Mouse (Mus musculus) lung, embryonic 16.5 days (tissue): ENCODE results near the gene Olfr429. TPM values are rescaled to one million over a fixed set of nuclear protein-coding genes. Genes with fewer than 3 reads are reported as not detected.

ENCODE experiments used
- ATAC-seq: fragments of 200-750 bp; cut with Nextera tagmentation; 2 replicates; pipeline ENCODE4 v1.8.0; 2017; ENCODE audit warnings: low read depth, mild to moderate bottlenecking, moderate library complexity
- H3K27ac ChIP-seq: fragments of 300-500 bp; sonication (generic); 2 replicates; pipeline ENCODE4 v1.5.1; 2014; ENCODE audit warnings: mild to moderate bottlenecking, control low read depth, low read length
- H3K27me3 ChIP-seq: fragments of 300-500 bp; sonication (generic); 2 replicates; pipeline ENCODE4 v1.6.1; 2014; ENCODE audit warnings: low read depth, low read length, mixed read lengths; ENCODE audit not compliant: control insufficient read depth, insufficient read depth
- H3K36me3 ChIP-seq: fragments of 300-500 bp; sonication (generic); 2 replicates; pipeline ENCODE4 v1.6.1; 2014; ENCODE audit warnings: low read length; ENCODE audit not compliant: control insufficient read depth, insufficient read depth
- H3K4me1 ChIP-seq: fragments of 300-500 bp; sonication (generic); replicated peaks from 2 replicates; pipeline ENCODE4 v1.6.1; 2014; ENCODE audit warnings: low read length, mixed read lengths; ENCODE audit not compliant: control insufficient read depth, insufficient read depth
- H3K4me2 ChIP-seq: fragments of 300-500 bp; sonication (generic); 2 replicates; pipeline ENCODE4 v1.6.1; 2014; ENCODE audit warnings: low read depth, low read length, control low read depth
- H3K4me3 ChIP-seq: fragments of 300-500 bp; sonication (generic); 2 replicates; pipeline ENCODE4 v1.5.1; 2014; ENCODE audit warnings: mild to moderate bottlenecking, low read length, control low read depth
- H3K9ac ChIP-seq: fragments of 300-500 bp; sonication (generic); 2 replicates; pipeline ENCODE4 v1.6.1; 2014; ENCODE audit warnings: low read length, control low read depth
- H3K9me3 ChIP-seq: fragments of 300-500 bp; sonication (generic); 2 replicates; pipeline ENCODE4 v1.6.1; 2016; ENCODE audit warnings: low read length; ENCODE audit not compliant: control insufficient read depth
- WGBS: fragments of 180-500 bp; shearing (Covaris S2); extraction: QIAGEN DNeasy Blood & Tissue Kit; methylation state at CpG from one replicate; pipeline ENCODE4 v1.1.7; 2014; 5-methylcytosine and 5-hydroxymethylcytosine counted together
- polyA plus RNA-seq: library from polyadenylated mRNA; unstranded; fragments of >200 nt; fragmentation: Nextera tagmentation; extraction: Ambion mirVana; gene quantifications from 2 replicates; pipeline ENCODE4 v1.2.1, GENCODE M21; 2015

Gene Olfr429
- polyA plus RNA-seq, 1 experiment from 2014 or later = not detected

DNA sequence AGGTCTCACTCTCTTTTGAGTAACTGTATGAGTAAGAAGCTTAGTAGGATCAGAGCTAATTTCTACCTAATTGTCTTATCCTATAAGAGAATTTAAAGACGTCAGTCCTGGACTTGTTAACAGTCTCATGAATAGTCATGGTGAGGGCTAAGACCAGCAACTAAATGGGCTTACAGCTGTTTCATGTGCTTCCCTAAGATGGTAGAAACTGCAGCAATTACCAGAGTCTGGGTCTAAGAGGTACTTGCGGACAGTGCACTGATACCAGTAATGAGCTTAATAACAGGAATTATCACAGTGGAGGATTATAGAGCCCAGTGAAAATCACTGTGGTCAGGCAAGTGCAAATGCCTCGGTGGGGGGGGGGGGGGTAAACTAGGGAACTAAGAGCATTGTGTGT lies 47.9 kb downstream of the Olfr429 start:
- H3K4me2 ChIP-seq = no peak overlapping the region
- no peak overlapping the region for H3K4me3 ChIP-seq
- no peaks in the 10 kb centered on the region for H3K9me3 ChIP-seq
- H3K4me1 ChIP-seq = no peaks in the 10 kb centered on the region
- H3K27me3 ChIP-seq = no peaks in the 10 kb centered on the region
- H3K36me3 ChIP-seq = no peaks in the 10 kb centered on the region
- H3K27ac ChIP-seq = no peak overlapping the region
- no peak for ATAC-seq
- H3K9ac ChIP-seq = no peak overlapping the region
- 75% methylated on average over 3 of the region's 3 CpGs for WGBS

Other genes with a start within 250 kb of the Olfr429 start
- gene Ifi211, start 171.3 kb upstream of the Olfr429 start, polyA plus RNA-seq = 1.1 and 1.8 TPM in 2 replicates
- gene Mndal, start 141.8 kb upstream of the Olfr429 start, polyA plus RNA-seq = 3.3 and 3.4 TPM in 2 replicates
- 1.4 and 1.5 TPM in 2 replicates for gene Ifi203, start 141.7 kb upstream of the Olfr429 start, polyA plus RNA-seq
- gene Ifi202b, start 101.6 kb upstream of the Olfr429 start, polyA plus RNA-seq = 0.16 TPM in 1 of 2 replicates, not detected in the other
- gene Ifi205, start 52.5 kb upstream of the Olfr429 start, polyA plus RNA-seq = 0.38 and 0.60 TPM in 2 replicates
- gene Olfr433, start 43.6 kb upstream of the Olfr429 start, polyA plus RNA-seq = not detected in 2 replicates
- gene Olfr432, start 35.1 kb upstream of the Olfr429 start, polyA plus RNA-seq = not detected in 2 replicates
- not detected in 2 replicates for gene Olfr430, start 17.7 kb upstream of the Olfr429 start, polyA plus RNA-seq
- gene Olfr427, start 12.6 kb downstream of the Olfr429 start, polyA plus RNA-seq = not detected in 2 replicates
- gene Olfr231, start 36.8 kb downstream of the Olfr429 start, polyA plus RNA-seq = not detected in 2 replicates
- gene Olfr424, start 47.2 kb downstream of the Olfr429 start, polyA plus RNA-seq = not detected in 2 replicates
- not detected in 2 replicates for gene Olfr420, start 71.3 kb downstream of the Olfr429 start, polyA plus RNA-seq
- gene Spta1, start 88.4 kb downstream of the Olfr429 start, polyA plus RNA-seq = 0.26 and 0.57 TPM in 2 replicates
- gene Olfr419, start 167.7 kb downstream of the Olfr429 start, polyA plus RNA-seq = not detected in 2 replicates
- not detected in 2 replicates for gene Mptx1, start 246.2 kb downstream of the Olfr429 start, polyA plus RNA-seq